Mouse (Mus musculus) liver, embryonic 14.5 days (tissue): Measurements from ENCODE around the gene Pcyt1a.

Experiments
- CTCF ChIP-seq: IDR thresholded peaks from 2 replicates; pipeline ENCODE4 v1.5.1; 2016; ENCODE audit warnings: antibody characterized with exemption, low read depth, control low read depth
- EP300 ChIP-seq: IDR thresholded peaks from 2 replicates; pipeline ENCODE4 v1.6.1; 2016; ENCODE audit warnings: antibody characterized with exemption, low read depth

- TF ChIP-seq CTCF (no peak), EP300 (no peak)
These were observed 82.7 kb downstream of the Pcyt1a start for GRCm38 (mm10) chr16:32513401-32513800.
